9 mouse cellular contexts compared by ENCODE assay signal in genomic region chr4:155215203-155215602, GRCm38 (mm10). TPM values are rescaled to one million over a fixed set of nuclear protein-coding genes. Genes with fewer than 3 reads are reported as not detected.
DNase-seq lines count a peak whose midpoint lies in the region; ATAC-seq and TF ChIP-seq lines count a peak whose summit lies in the region.
"Had no signal": no experiment of that assay in that cellular context is flagged by ENCODE, and none has a peak within 500 bp of the region (broad histone marks: within the 10 kb centered on the region; RNA-seq: fewer than 3 reads in every experiment).

No protein-coding gene starts in this region.

- DNase-seq in lung, postnatal 25 days (ENCODE audit: low spot score) = no peak
- DNase-seq in heart, postnatal 0 days (ENCODE audit: low spot score) = no peak
- no peak for DNase-seq in midbrain, postnatal 0 days (ENCODE audit: low spot score)
- DNase-seq in thymus, adult 18-20 months = no peak
- DNase-seq in gastrocnemius, postnatal 36 days = no peak
- DNase-seq: liver, embryonic 13.5 days had no signal

- H3K4me1 ChIP-seq in lung, embryonic 15.5 days = peaks cover 73% of the 10 kb centered on the region
- H3K4me1 ChIP-seq in forebrain, embryonic 13.5 days = peaks cover 84% of the 10 kb centered on the region
- peaks cover 95% of the 10 kb centered on the region for H3K4me1 ChIP-seq in heart, postnatal 0 days (ENCODE audit: control insufficient read depth, insufficient read depth)
- peaks cover 52% of the 10 kb centered on the region for H3K4me1 ChIP-seq in midbrain, postnatal 0 days (ENCODE audit: insufficient read depth, low read length)

- WGBS in lung, embryonic 15.5 days = 36% methylated on average over 9 of the region's 9 CpGs
- WGBS in forebrain, embryonic 13.5 days = 56% methylated on average over 9 of the region's 9 CpGs
- WGBS in heart, postnatal 0 days = 19% methylated on average over 9 of the region's 9 CpGs
- WGBS in midbrain, postnatal 0 days = 60% methylated on average over 9 of the region's 9 CpGs

- no peak overlapping the region for H3K4me3 ChIP-seq in lung, embryonic 15.5 days
- no peak overlapping the region for H3K4me3 ChIP-seq in forebrain, embryonic 13.5 days
- H3K4me3 ChIP-seq in heart, postnatal 0 days (ENCODE audit: low read depth, low read length) = no peak overlapping the region
- no peak overlapping the region for H3K4me3 ChIP-seq in midbrain, postnatal 0 days (ENCODE audit: low read depth, low read length)
- H3K4me3 ChIP-seq: erythroblast, embryonic 14.5 days; liver, embryonic 13.5 days had no signal

- no peaks in the 10 kb centered on the region for H3K9me3 ChIP-seq in lung, embryonic 15.5 days
- H3K9me3 ChIP-seq in forebrain, embryonic 13.5 days (replicated peaks) = no peaks in the 10 kb centered on the region
- H3K9me3 ChIP-seq in heart, postnatal 0 days (replicated peaks; ENCODE audit: control insufficient read depth, low read length) = no peaks in the 10 kb centered on the region
- H3K9me3 ChIP-seq in midbrain, postnatal 0 days (ENCODE audit: low read length) = no peaks in the 10 kb centered on the region
- H3K9me3 ChIP-seq: liver, embryonic 13.5 days had no signal

- TF ChIP-seq CTCF in heart, postnatal 0 days (IDR thresholded peaks at IDR 0.05; ENCODE audit: low read depth) = no peak
- no peak for TF ChIP-seq CTCF in midbrain, postnatal 0 days (IDR thresholded peaks at IDR 0.05)

- intact Hi-C loops in gastrocnemius, postnatal 36 days (cut with DNase I) = loop anchor here (2.0 kb wide), 1 partner anchor 66 kb away; no protein-coding TSS in a partner anchor

- peaks cover 7% of the 10 kb centered on the region; the same call in 1 of the 2 replicates for H3K36me3 ChIP-seq in lung, embryonic 15.5 days
- H3K36me3 ChIP-seq in forebrain, embryonic 13.5 days (ENCODE audit: poor library complexity, severe bottlenecking) = peaks cover 11% of the 10 kb centered on the region
- H3K36me3 ChIP-seq in heart, postnatal 0 days (replicated peaks; ENCODE audit: control insufficient read depth, insufficient read depth, low read length) = peaks cover 10% of the 10 kb centered on the region
- H3K36me3 ChIP-seq in midbrain, postnatal 0 days (ENCODE audit: insufficient read depth, low read length) = no peaks in the 10 kb centered on the region; the same call in 1 of the 2 replicates

- peak overlapping the region; percentile 23; the same call in 1 of the 2 replicates for H3K4me2 ChIP-seq in lung, embryonic 15.5 days
- peak overlapping the region; percentile 38 for H3K4me2 ChIP-seq in forebrain, embryonic 13.5 days
- H3K4me2 ChIP-seq in heart, postnatal 0 days (ENCODE audit: low read depth, low read length) = peak overlapping the region; percentile 42
- H3K4me2 ChIP-seq in midbrain, postnatal 0 days (ENCODE audit: low read depth, low read length, poor library complexity, severe bottlenecking) = peak overlapping the region; percentile 5; the same call in 1 of the 2 replicates
- H3K4me2 ChIP-seq: liver, embryonic 13.5 days had no signal

- no peaks in the 10 kb centered on the region for H3K27me3 ChIP-seq in lung, embryonic 15.5 days
- no peaks in the 10 kb centered on the region for H3K27me3 ChIP-seq in forebrain, embryonic 13.5 days
- H3K27me3 ChIP-seq in heart, postnatal 0 days (ENCODE audit: control insufficient read depth, insufficient read depth, low read length) = no peaks in the 10 kb centered on the region
- no peaks in the 10 kb centered on the region for H3K27me3 ChIP-seq in midbrain, postnatal 0 days (ENCODE audit: insufficient read depth, low read length)

- ATAC-seq in lung, embryonic 15.5 days (ENCODE audit: borderline replicate concordance, extremely low read depth, low FRiP score, low TSS enrichment) = 0 out of 2 replicates have a peak, but pooled peaks have one; percentile 4
- ATAC-seq in forebrain, embryonic 13.5 days = no peak
- no peak for ATAC-seq in heart, postnatal 0 days (ENCODE audit: insufficient read depth, low read depth)
- no peak for ATAC-seq in midbrain, postnatal 0 days (ENCODE audit: low FRiP score)

- no peak overlapping the region for H3K27ac ChIP-seq in lung, embryonic 15.5 days
- no peak overlapping the region for H3K27ac ChIP-seq in forebrain, embryonic 13.5 days
- H3K27ac ChIP-seq in heart, postnatal 0 days (ENCODE audit: low read depth) = peak overlapping the region; percentile 79
- no peak overlapping the region for H3K27ac ChIP-seq in midbrain, postnatal 0 days (ENCODE audit: low read depth, low read length)
- H3K27ac ChIP-seq: liver, embryonic 13.5 days had no signal

- no peak for TF ChIP-seq EP300 in heart, postnatal 0 days (IDR thresholded peaks at IDR 0.05; ENCODE audit: low read depth)

- no peak overlapping the region for H3K9ac ChIP-seq in lung, embryonic 15.5 days
- H3K9ac ChIP-seq in forebrain, embryonic 13.5 days = no peak overlapping the region
- no peak overlapping the region for H3K9ac ChIP-seq in heart, postnatal 0 days (replicated peaks; ENCODE audit: low read depth, low read length)
- no peak overlapping the region for H3K9ac ChIP-seq in midbrain, postnatal 0 days (replicated peaks; ENCODE audit: low read length, poor library complexity, severe bottlenecking)
- H3K9ac ChIP-seq: liver, embryonic 13.5 days had no signal

RNA-seq across cellular contexts. Expression of gene Ski, which starts 7.2 kb away (rescaled TPM):
- polyA plus RNA-seq in lung, embryonic 15.5 days (2015; fragmentation: Nextera tagmentation; extraction: Ambion mirVana) = 16.1 and 16.9 TPM in 2 replicates
- polyA plus RNA-seq in forebrain, embryonic 13.5 days (2015; fragmentation: Nextera tagmentation; extraction: Ambion mirVana) = 11.3 and 12.0 TPM in 2 replicates
- 53.2 and 60.6 TPM in 2 replicates for total RNA-seq in heart, postnatal 0 days (2014; rRNA removed; ENCODE audit: low replicate concordance)
- polyA plus RNA-seq in heart, postnatal 0 days (2015; fragmentation: Nextera tagmentation; extraction: Ambion mirVana) = 7.7 and 9.3 TPM in 2 replicates
- 59.8 and 63.1 TPM in 2 replicates for total RNA-seq in midbrain, postnatal 0 days (2014; rRNA removed)
- polyA plus RNA-seq in midbrain, postnatal 0 days (2015; fragmentation: Nextera tagmentation; extraction: Ambion mirVana) = 7.1 and 8.4 TPM in 2 replicates
- 10 to 100 TPM; 28.7 to 30.2 TPM for total RNA-seq in gastrocnemius, postnatal 36 days (2021)

RNA-seq across cellular contexts. Expression of gene Faap20, which starts 34.4 kb away (rescaled TPM):
- 83.4 and 83.5 TPM in 2 replicates for polyA plus RNA-seq in lung, embryonic 15.5 days (2015; fragmentation: Nextera tagmentation; extraction: Ambion mirVana)
- 90.3 and 93.2 TPM in 2 replicates for polyA plus RNA-seq in forebrain, embryonic 13.5 days (2015; fragmentation: Nextera tagmentation; extraction: Ambion mirVana)
- total RNA-seq in heart, postnatal 0 days (2014; rRNA removed; ENCODE audit: low replicate concordance) = 45.8 and 69.2 TPM in 2 replicates
- 48.1 and 51.0 TPM in 2 replicates for polyA plus RNA-seq in heart, postnatal 0 days (2015; fragmentation: Nextera tagmentation; extraction: Ambion mirVana)
- total RNA-seq in midbrain, postnatal 0 days (2014; rRNA removed) = 39.5 and 48.7 TPM in 2 replicates
- polyA plus RNA-seq in midbrain, postnatal 0 days (2015; fragmentation: Nextera tagmentation; extraction: Ambion mirVana) = 56.6 and 57.1 TPM in 2 replicates
- 1 to 10 TPM; 3.1 to 4.7 TPM for total RNA-seq in gastrocnemius, postnatal 36 days (2021)
